Mouse (Mus musculus): Measurements from ENCODE around the gene Dhx29.
"Not testable (repeated sequence)": the region's sequence is repeated elsewhere in the genome, so short reads cannot be mapped to it uniquely, and the experiment has no call there.

Dhx29 gene

GRCm38 (mm10) chr13:112987532-112987943 lies 60.3 kb downstream of the Dhx29 start, which contains the start of gene Ccno:
TSS of gene Ccno (plus strand) at chr13:112987802.
- peak; percentile 51 to 62 for DNase-seq (ENCODE audit: low spot score in 2 of 2)

DNA sequence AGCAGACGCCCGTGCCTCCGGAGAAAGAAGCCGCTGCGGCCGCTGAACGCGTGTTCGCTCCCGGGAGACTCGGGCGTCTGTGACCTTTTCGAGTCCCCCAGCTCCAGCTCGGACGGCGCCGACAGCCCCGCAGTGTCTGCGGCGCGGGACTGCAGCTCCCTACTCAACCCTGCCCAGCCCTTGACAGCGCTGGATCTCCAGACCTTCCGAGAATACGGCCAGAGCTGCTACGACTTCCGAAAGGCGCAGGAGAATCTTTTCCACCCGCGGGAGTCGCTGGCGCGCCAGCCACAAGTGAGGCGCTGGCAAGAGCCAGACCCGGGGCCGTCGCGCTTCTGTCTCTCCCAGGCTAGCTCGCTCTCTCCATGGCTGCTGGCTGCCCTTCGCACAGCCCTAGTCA lies 60.7 kb downstream of the Dhx29 start:
- DNase-seq (ENCODE audit: low spot score in 2 of 2) = no peak

GRCm38 (mm10) chr13:112988866-112989265 lies 61.6 kb downstream of the Dhx29 start:
- no peak for DNase-seq (ENCODE audit: low spot score in 2 of 2)

- DNase-seq (ENCODE audit: low spot score in 2 of 2) = no peak
These were observed 62.3 kb downstream of the Dhx29 start for GRCm38 (mm10) chr13:112989541-112989940.

DNA sequence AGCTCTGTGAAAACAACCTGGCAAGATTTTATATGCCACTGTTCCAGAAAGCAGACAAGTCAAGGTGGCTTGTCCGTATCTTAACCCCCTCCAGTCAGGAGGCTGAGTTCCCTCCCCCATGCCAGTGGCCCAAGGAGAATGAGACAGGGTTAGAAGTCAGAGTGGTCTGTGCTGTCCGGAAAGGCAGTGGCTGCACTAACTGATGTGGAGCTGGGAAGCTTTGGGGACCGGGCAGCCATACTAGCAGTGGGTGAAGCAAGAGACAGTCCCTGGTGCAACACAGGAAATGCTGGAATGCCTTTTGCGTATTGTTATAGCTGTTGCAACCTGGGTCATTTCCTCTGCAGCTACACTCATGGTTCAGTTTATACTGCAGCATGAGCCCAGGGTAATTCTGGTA lies 63.1 kb downstream of the Dhx29 start:
- no peak for DNase-seq (ENCODE audit: low spot score in 2 of 2)

DNA sequence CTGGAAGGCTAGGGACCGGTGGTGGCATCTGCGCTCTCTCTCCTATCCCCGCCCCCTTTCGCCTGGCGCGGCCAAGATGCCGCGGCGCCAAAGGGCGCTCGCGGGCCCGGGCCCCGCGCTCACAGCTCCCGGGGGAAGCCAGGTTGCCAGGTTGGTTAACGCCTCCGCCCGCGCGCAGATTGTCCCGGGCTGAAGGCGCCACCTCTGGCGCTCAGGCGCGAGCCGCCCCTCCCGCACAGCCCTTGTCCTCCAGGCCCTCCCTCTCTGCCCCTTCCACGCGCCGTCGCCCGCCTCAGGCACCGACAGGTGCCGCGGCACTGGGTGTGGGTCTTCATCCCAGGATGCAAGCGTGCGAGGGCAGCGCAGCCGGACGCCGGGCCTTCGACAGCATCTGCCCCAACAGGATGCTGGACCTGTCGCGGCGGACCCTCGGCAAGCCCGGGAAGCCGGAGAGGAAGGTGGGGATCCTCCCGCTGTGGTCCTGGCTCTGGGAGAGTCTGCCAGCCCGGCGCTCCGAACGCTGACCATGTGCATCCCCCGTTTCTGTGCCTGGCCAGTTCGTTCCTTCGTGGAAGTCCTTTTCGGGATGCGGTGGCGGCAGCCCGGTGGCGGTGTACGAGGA lies 66.4 kb downstream of the Dhx29 start, which contains the start of gene Mcidas:
Gene Mcidas (plus strand): TSS at position 315 of the 622 bp plus-strand sequence.
- DNase-seq (ENCODE audit: low spot score in 2 of 2) = no peak

DNA sequence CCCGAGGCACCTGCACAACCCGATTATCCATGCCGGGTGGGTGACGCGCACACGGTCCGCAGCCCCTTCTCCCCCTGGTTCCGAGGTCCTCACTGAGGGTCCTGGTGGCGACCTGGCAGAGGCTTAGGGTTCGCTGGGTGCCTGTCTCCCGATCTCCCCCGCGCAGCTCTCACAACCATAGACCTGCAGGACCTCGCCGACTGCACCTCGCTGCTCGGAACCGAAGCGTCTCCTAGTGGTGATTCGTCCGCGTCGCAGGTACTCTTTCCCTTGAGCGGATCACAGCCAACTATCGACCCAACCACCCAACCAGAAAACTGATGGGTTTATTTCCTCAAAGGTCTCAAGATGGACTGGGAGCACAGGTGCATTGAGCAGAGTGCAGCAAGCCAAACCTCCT lies 66.9 kb downstream of the Dhx29 start:
- peak; percentile 19 to 40 for DNase-seq (ENCODE audit: low spot score in 2 of 2)

- no peak for DNase-seq (ENCODE audit: low spot score in 2 of 2)
These were observed 69.2 kb downstream of the Dhx29 start for GRCm38 (mm10) chr13:112996407-112996806.

- no peak for DNase-seq (ENCODE audit: low spot score in 2 of 2)
These were observed 70.1 kb downstream of the Dhx29 start for GRCm38 (mm10) chr13:112997369-112997768.

DNA sequence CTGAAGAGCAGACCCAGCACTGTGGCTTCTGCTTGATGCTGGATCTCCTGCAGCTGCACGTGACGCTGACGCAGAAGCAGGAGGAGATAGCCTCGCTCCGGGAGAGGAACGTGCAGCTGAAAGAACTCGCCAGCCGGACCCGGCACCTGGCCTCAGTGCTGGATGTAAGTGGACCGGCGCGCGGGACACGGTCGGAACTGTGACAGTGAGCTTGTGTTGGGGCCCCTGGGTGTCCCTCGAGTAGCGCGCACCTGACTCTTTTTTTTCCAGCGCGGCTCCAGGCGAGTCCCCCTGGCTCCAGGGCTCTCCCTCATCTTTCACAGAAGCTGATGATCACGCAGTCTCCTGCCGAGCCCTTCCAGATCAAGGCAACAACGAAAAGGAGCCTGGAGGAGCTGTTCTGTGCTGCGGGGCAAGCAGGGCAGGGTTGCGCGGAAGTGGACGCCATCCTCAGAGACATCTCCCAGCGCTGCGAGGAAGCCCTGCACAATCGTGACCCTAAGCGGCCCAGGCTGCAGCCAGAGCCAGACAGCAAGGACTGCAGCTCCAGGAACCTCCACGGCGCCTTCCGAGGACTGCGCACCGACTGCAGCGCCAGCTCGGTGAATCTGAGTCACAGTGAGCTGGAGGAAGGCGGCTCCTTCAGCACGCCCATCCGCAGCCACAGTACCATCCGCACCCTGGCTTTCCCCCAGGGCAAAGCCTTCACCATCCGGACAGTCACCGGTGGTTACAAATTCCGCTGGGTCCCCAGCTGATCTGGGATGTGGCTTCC lies 71.4 kb downstream of the Dhx29 start:
- DNase-seq (ENCODE audit: low spot score in 2 of 2) = no peak

- DNase-seq (ENCODE audit: low spot score in 2 of 2) = no peak
These were observed 72.8 kb downstream of the Dhx29 start for GRCm38 (mm10) chr13:113000090-113000489.

- DNase-seq (ENCODE audit: low spot score in 2 of 2) = no peak
These were observed 73.5 kb downstream of the Dhx29 start for GRCm38 (mm10) chr13:113000576-113001318.

- no peak for DNase-seq (ENCODE audit: low spot score in 2 of 2)
These were observed 85.4 kb downstream of the Dhx29 start for GRCm38 (mm10) chr13:113012683-113013082.

DNA sequence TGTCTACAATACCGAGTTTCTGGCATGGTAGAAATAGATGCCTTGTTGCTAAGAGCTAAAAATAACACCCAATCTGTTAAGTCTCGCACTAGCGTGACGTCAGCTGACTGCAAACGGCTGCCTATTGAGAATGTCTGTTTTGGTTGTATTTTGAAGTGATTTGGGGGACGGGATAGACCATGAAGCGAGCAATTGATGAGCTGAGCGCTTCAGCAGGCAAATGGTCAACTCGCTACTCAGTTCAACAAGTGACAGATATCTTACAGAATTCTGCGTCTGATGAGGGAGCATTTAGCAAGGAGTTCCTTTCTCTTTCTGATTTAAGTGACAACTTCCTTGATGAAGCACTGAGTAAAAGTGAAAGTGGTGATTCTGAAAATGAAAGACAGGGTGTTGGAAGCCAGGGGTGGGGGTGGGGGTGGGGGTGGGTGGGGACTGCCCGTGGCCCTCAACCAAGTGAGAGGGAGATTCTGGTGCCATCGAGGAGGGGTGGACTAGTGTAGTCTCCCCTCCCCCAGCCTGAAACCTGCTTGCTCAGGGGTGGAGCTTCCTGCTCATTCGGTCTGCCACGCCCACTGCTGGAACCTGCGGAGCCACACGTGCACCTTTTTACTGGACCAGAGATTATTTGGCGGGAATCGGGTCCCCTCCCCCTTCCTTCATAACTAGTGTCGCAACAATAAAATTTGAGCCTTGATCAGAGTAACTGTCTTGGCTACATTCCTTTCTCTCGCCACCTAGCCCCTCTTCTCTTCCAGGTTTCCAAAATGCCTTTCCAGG lies 86.1 kb downstream of the Dhx29 start:
- not testable (repeated sequence) for DNase-seq (ENCODE audit: low spot score in 2 of 2)
